Mouse (Mus musculus) embryo, embryonic 10 days (tissue): ENCODE data around the gene Tenm2.

Experiments
- DNase-seq: peaks from one replicate; pipeline ENCODE4 v3.0.0-alpha.2; 2015; ENCODE audit warnings: low spot score

Gene Tenm2

GRCm38 (mm10) chr11:37079403-37079802 lies 156.4 kb downstream of the Tenm2 start:
- no peak for DNase-seq

GRCm38 (mm10) chr11:37076989-37077598 lies 158.7 kb downstream of the Tenm2 start:
- DNase-seq, result no peak

- DNase-seq, result no peak
These were observed 160.4 kb downstream of the Tenm2 start for GRCm38 (mm10) chr11:37075349-37075748.

- no peak for DNase-seq
These were observed 170.3 kb downstream of the Tenm2 start for GRCm38 (mm10) chr11:37065459-37065858.

- no peak for DNase-seq
These were observed 189.1 kb downstream of the Tenm2 start for GRCm38 (mm10) chr11:37046671-37047070.

GRCm38 (mm10) chr11:37041259-37041658 lies 194.5 kb downstream of the Tenm2 start:
- no peak for DNase-seq

- no peak for DNase-seq
These were observed 196.5 kb downstream of the Tenm2 start for GRCm38 (mm10) chr11:37039283-37039682.

GRCm38 (mm10) chr11:37031305-37032055 lies 204.3 kb downstream of the Tenm2 start:
- no peak for DNase-seq

GRCm38 (mm10) chr11:37011900-37012299 lies 223.9 kb downstream of the Tenm2 start:
- DNase-seq, result no peak

GRCm38 (mm10) chr11:37009243-37009642 lies 226.5 kb downstream of the Tenm2 start:
- no peak for DNase-seq

GRCm38 (mm10) chr11:36997668-36998067 lies 238.1 kb downstream of the Tenm2 start:
- DNase-seq, result peak; percentile 9

GRCm38 (mm10) chr11:36990895-36991294 lies 244.9 kb downstream of the Tenm2 start:
- no peak for DNase-seq

GRCm38 (mm10) chr11:36988776-36989565 lies 246.8 kb downstream of the Tenm2 start:
- peak; percentile 61 for DNase-seq

GRCm38 (mm10) chr11:36974142-36974541 lies 261.6 kb downstream of the Tenm2 start:
- DNase-seq, result no peak

GRCm38 (mm10) chr11:36958102-36958501 lies 277.7 kb downstream of the Tenm2 start:
- no peak for DNase-seq

- no peak for DNase-seq
These were observed 294.3 kb downstream of the Tenm2 start for GRCm38 (mm10) chr11:36941429-36941828.

- no peak for DNase-seq
These were observed 295.1 kb downstream of the Tenm2 start for GRCm38 (mm10) chr11:36940557-36941110.

- no peak for DNase-seq
These were observed 305.9 kb downstream of the Tenm2 start for GRCm38 (mm10) chr11:36929817-36930216.

GRCm38 (mm10) chr11:36926705-36927406 lies 308.9 kb downstream of the Tenm2 start:
- DNase-seq, result peak; percentile 5

GRCm38 (mm10) chr11:36919301-36919700 lies 316.5 kb downstream of the Tenm2 start:
- no peak for DNase-seq

- DNase-seq, result peak; percentile 19
These were observed 324.4 kb downstream of the Tenm2 start for GRCm38 (mm10) chr11:36911406-36911805.

GRCm38 (mm10) chr11:36909036-36909435 lies 326.7 kb downstream of the Tenm2 start:
- no peak for DNase-seq
